In genomic region chr2:59422291-59423242, GRCm38 (mm10) we compare ENCODE assay signal across 13 mouse cellular contexts.
A peak's percentile ranks its signal among the peaks of the same experiment; 100 is the strongest.
DNase-seq lines count a peak whose midpoint lies in the region; ATAC-seq and TF ChIP-seq lines count a peak whose summit lies in the region.
"Had no signal": no experiment of that assay in that cellular context is flagged by ENCODE, and none has a peak within 500 bp of the region (broad histone marks: within the 10 kb centered on the region; RNA-seq: fewer than 3 reads in every experiment).

No protein-coding gene starts in this region.

- H3K27ac ChIP-seq in heart, adult 2 months = peak overlapping the region; percentile 45
- 0 out of 2 replicates have a peak overlapping the region, but pooled peaks have one; percentile 9 for H3K27ac ChIP-seq in intestine, postnatal 0 days (ENCODE audit: low read depth, low read length)
- H3K27ac ChIP-seq: hindbrain, embryonic 13.5 days had no signal

- H3K27me3 ChIP-seq in heart, adult 2 months (ENCODE audit: control insufficient read depth, insufficient read depth, low read length) = no peaks in the 10 kb centered on the region
- H3K27me3 ChIP-seq in intestine, postnatal 0 days (replicated peaks; ENCODE audit: control insufficient read depth, insufficient read depth, low read length) = no peaks in the 10 kb centered on the region
- H3K27me3 ChIP-seq: hindbrain, embryonic 13.5 days had no signal

- no peaks in the 10 kb centered on the region for H3K79me2 ChIP-seq in heart, adult 2 months (replicated peaks; ENCODE audit: control insufficient read depth, insufficient read depth, low read length)

- intact Hi-C loops in heart, adult 2 months (cut with DNase I) = loop anchor here (5.0 kb wide), 2 partner anchors 590 to 740 kb away; no protein-coding TSS in a partner anchor
- intact Hi-C loops in heart, postnatal 14 days (cut with DNase I) = loop anchor here (5.0 kb wide), 4 partner anchors 65 to 740 kb away; partner anchors contain the start of genes Ccdc148 and Pkp4

- no peak overlapping the region for H3K4me3 ChIP-seq in heart, adult 2 months
- no peak overlapping the region for H3K4me3 ChIP-seq in lung, adult 2 months (replicated peaks; ENCODE audit: extremely low read depth, low read depth, low read length)
- no peak overlapping the region for H3K4me3 ChIP-seq in intestine, postnatal 0 days (ENCODE audit: low read depth, low read length)
- H3K4me3 ChIP-seq: hindbrain, embryonic 13.5 days had no signal

- peaks cover 13% of the 10 kb centered on the region for H3K4me1 ChIP-seq in heart, adult 2 months (ENCODE audit: control insufficient read depth, insufficient read depth, low read length)
- peaks cover 5% of the 10 kb centered on the region; the same call in 1 of the 2 replicates for H3K4me1 ChIP-seq in lung, adult 2 months (ENCODE audit: control insufficient read depth, insufficient read depth, low read length)
- peaks cover 4% of the 10 kb centered on the region; the same call in 1 of the 2 replicates for H3K4me1 ChIP-seq in intestine, postnatal 0 days (replicated peaks; ENCODE audit: control insufficient read depth, insufficient read depth, low read length)

- TF ChIP-seq POLR2A in heart, adult 2 months (IDR thresholded peaks at IDR 0.05; ENCODE audit: insufficient read depth, low read depth, low read length) = no peak
- no peak for TF ChIP-seq POLR2A in lung, adult 2 months (IDR thresholded peaks at IDR 0.05; ENCODE audit: borderline replicate concordance, extremely low read depth, low read depth, low read length)

- no peak for TF ChIP-seq CTCF in heart, adult 2 months (IDR thresholded peaks at IDR 0.05)
- TF ChIP-seq CTCF in lung, adult 2 months (IDR thresholded peaks at IDR 0.05; ENCODE audit: insufficient read depth, low read length) = no peak
- no peak for TF ChIP-seq CTCF in intestine, postnatal 0 days (IDR thresholded peaks at IDR 0.05; ENCODE audit: low read depth)

- no peak overlapping the region for H3K9ac ChIP-seq in heart, adult 2 months (ENCODE audit: low read depth, low read length)
- no peak overlapping the region for H3K9ac ChIP-seq in intestine, postnatal 0 days (ENCODE audit: low read depth, low read length)
- H3K9ac ChIP-seq: hindbrain, embryonic 13.5 days had no signal

- peak; percentile 62 for ATAC-seq in intestine, postnatal 0 days
- no peak for ATAC-seq in megakaryocyte, adult 5-6 weeks (ENCODE audit: poor library complexity, severe bottlenecking)

- no peak for DNase-seq in heart, adult 2 months
- DNase-seq in heart, postnatal 14 days = no peak
- DNase-seq in lung, postnatal 36 days = peak; percentile 5
- DNase-seq in lung, adult 2 months = no peak
- no peak for DNase-seq in B cell, adult 2 months
- no peak for DNase-seq in layer of hippocampus, adult 11-12 months (ENCODE audit: low spot score)
- DNase-seq: layer of hippocampus, postnatal 36 days; right cerebral cortex, postnatal 25 days had no signal

- 80% methylated on average over 10 of the region's 10 CpGs for WGBS in heart, adult 2 months
- 71% methylated on average over 10 of the region's 10 CpGs for WGBS in lung, adult 2 months
- WGBS in intestine, postnatal 0 days = 40% methylated on average over 10 of the region's 10 CpGs

- no peaks in the 10 kb centered on the region for H3K36me3 ChIP-seq in heart, adult 2 months (ENCODE audit: control insufficient read depth, insufficient read depth, low read length)
- no peaks in the 10 kb centered on the region for H3K36me3 ChIP-seq in intestine, postnatal 0 days (ENCODE audit: control insufficient read depth, insufficient read depth)
- H3K36me3 ChIP-seq: hindbrain, embryonic 13.5 days had no signal

- H3K4me2 ChIP-seq in intestine, postnatal 0 days (replicated peaks; ENCODE audit: low read depth) = no peak overlapping the region
- H3K4me2 ChIP-seq: heart, embryonic 11.5 days; hindbrain, embryonic 13.5 days; liver, embryonic 11.5 days had no signal

- TF ChIP-seq EP300 in heart, adult 2 months (IDR thresholded peaks at IDR 0.05; ENCODE audit: insufficient read depth, low read depth, low read length) = no peak

- no peaks in the 10 kb centered on the region for H3K9me3 ChIP-seq in intestine, postnatal 0 days (ENCODE audit: control insufficient read depth)
- H3K9me3 ChIP-seq: hindbrain, embryonic 13.5 days had no signal
